Mouse (Mus musculus) spleen, adult 2 months (tissue): ENCODE measurements around the gene Gm8439.

Experiments
- CTCF ChIP-seq: fragments of 200-500 bp; IDR thresholded peaks from 2 replicates; pipeline ENCODE4 v1.5.1; 2011; ENCODE audit warnings: mild to moderate bottlenecking, inconsistent platforms; ENCODE audit not compliant: insufficient read depth, insufficient read length, insufficient replicate concordance; ENCODE audit errors: extremely low read depth
- POLR2A ChIP-seq: fragments of 200-500 bp; IDR thresholded peaks from 2 replicates; pipeline ENCODE4 v1.6.1; 2011; ENCODE audit warnings: low read depth, low read length, inconsistent platforms

- TF ChIP-seq CTCF = no peak
- TF ChIP-seq POLR2A = no peak
Measured at GRCm38 (mm10) chr4:120571691-120572090, 16.9 kb upstream of the Gm8439 start.
